Mouse (Mus musculus) CH12.LX (cell line): ENCODE results near the gene Ncaph2. TPM values are rescaled to one million over a fixed set of nuclear protein-coding genes. Genes with fewer than 3 reads are reported as not detected.
A peak's percentile ranks its signal among the peaks of the same experiment; 100 is the strongest.

Experiments
- DNase-seq: peaks from one replicate; pipeline ENCODE4 v3.0.0-alpha.2; 2013; ENCODE audit errors: extremely low read depth
- H3K27ac ChIP-seq: 2 replicates; pipeline ENCODE4 v1.5.1; 2012; ENCODE audit warnings: low read depth, mild to moderate bottlenecking, control low read depth, moderate library complexity; ENCODE audit not compliant: insufficient read depth
- H3K27me3 ChIP-seq: replicated peaks from 2 replicates; pipeline ENCODE3; 2012; ENCODE audit warnings: inconsistent platforms
- H3K36me3 ChIP-seq, 2 experiments: replicated peaks in 1 of 2; 2 replicates each; pipeline versions ENCODE3 to v1.6.1; 2012; ENCODE audit warnings: inconsistent platforms in 1 of 2, low read length in 1 of 2, mild to moderate bottlenecking in 1 of 2, mixed read lengths in 1 of 2, moderate library complexity in 1 of 2; ENCODE audit not compliant: control insufficient read depth in 1 of 2, insufficient read depth in 1 of 2
- H3K4me1 ChIP-seq, 2 experiments: 2 replicates each; pipeline ENCODE4 v1.6.1; 2012; ENCODE audit warnings: inconsistent platforms in 1 of 2, moderate library complexity in 1 of 2; ENCODE audit not compliant: insufficient read depth in 2 of 2, control insufficient read depth in 1 of 2
- H3K4me2 ChIP-seq: 2 replicates; pipeline ENCODE4 v1.6.1; 2012; ENCODE audit warnings: low read depth, mild to moderate bottlenecking, control low read depth; ENCODE audit not compliant: poor library complexity, insufficient read depth, severe bottlenecking
- H3K4me3 ChIP-seq, 3 experiments: fragments of 150-350 bp in 1 of 3; sonication (generic) in 1 of 3; replicated peaks in 1 of 3; 2 replicates each; pipeline versions ENCODE3 to v1.5.1; 2011 to 2012; ENCODE audit warnings: low read depth in 2 of 3, low read length in 2 of 3, mild to moderate bottlenecking in 2 of 3, moderate library complexity in 2 of 3, control low read depth in 1 of 3, improper control_type of control experiment in 1 of 3, inconsistent platforms in 1 of 3, mixed read lengths in 1 of 3; ENCODE audit not compliant: poor library complexity in 1 of 3
- H3K79me2 ChIP-seq: replicated peaks from 2 replicates; pipeline ENCODE4 v1.6.1; 2012; ENCODE audit warnings: mild to moderate bottlenecking, moderate library complexity; ENCODE audit not compliant: control insufficient read depth, poor library complexity, insufficient read depth, severe bottlenecking; ENCODE audit errors: extremely low read depth
- H3K9ac ChIP-seq: 2 replicates; pipeline ENCODE4 v1.6.1; 2012; ENCODE audit warnings: low read depth, mild to moderate bottlenecking, control low read depth, moderate library complexity; ENCODE audit not compliant: insufficient read depth
- H3K9me3 ChIP-seq: replicated peaks from 2 replicates; pipeline ENCODE3; 2012; ENCODE audit warnings: low read length, inconsistent platforms, mixed read lengths
- BHLHE40 ChIP-seq: IDR thresholded peaks from 2 replicates; pipeline ENCODE4 v1.6.1; 2011; ENCODE audit warnings: mild to moderate bottlenecking, low read depth, low read length, improper control_type of control experiment
- CHD1 ChIP-seq: IDR thresholded peaks from 2 replicates; pipeline ENCODE4 v1.6.1; 2012; ENCODE audit warnings: low read depth, low read length, improper control_type of control experiment, inconsistent platforms
- ELF1 ChIP-seq: IDR thresholded peaks from 2 replicates; pipeline ENCODE4 v1.6.1; 2014; ENCODE audit warnings: low read depth, mild to moderate bottlenecking, inconsistent platforms, low read length, improper control_type of control experiment
- EP300 ChIP-seq: IDR thresholded peaks from 2 replicates; pipeline ENCODE4 v1.6.1; 2011; ENCODE audit warnings: low read length, improper control_type of control experiment
- HCFC1 ChIP-seq: IDR thresholded peaks from 2 replicates; pipeline ENCODE4 v1.6.1; 2012; ENCODE audit warnings: low read depth, mild to moderate bottlenecking, inconsistent platforms, low read length, improper control_type of control experiment
- JUN ChIP-seq: IDR thresholded peaks from 2 replicates; pipeline ENCODE4 v1.6.1; 2011; ENCODE audit warnings: low read depth, mild to moderate bottlenecking, low read length, improper control_type of control experiment, moderate library complexity; ENCODE audit not compliant: insufficient read depth
- JUND ChIP-seq: conservative IDR thresholded peaks from 2 replicates; pipeline ENCODE4 v1.6.1; 2011; ENCODE audit warnings: low read depth, low read length, improper control_type of control experiment
- MAX ChIP-seq: IDR thresholded peaks from 2 replicates; pipeline ENCODE4 v1.6.1; 2011; ENCODE audit warnings: low read length, improper control_type of control experiment
- MAZ ChIP-seq: IDR thresholded peaks from 2 replicates; pipeline ENCODE4 v1.6.1; 2012; ENCODE audit warnings: low read depth, mild to moderate bottlenecking, inconsistent platforms, low read length, improper control_type of control experiment, moderate library complexity
- MEF2A ChIP-seq: IDR thresholded peaks from 2 replicates; pipeline ENCODE4 v1.6.1; 2014; ENCODE audit warnings: low read depth, mild to moderate bottlenecking, inconsistent platforms, low read length, improper control_type of control experiment, borderline replicate concordance
- NELFE ChIP-seq: IDR thresholded peaks from 2 replicates; pipeline ENCODE4 v1.6.1; 2011; ENCODE audit warnings: low read depth, low read length, improper control_type of control experiment
- NRF1 ChIP-seq: IDR thresholded peaks from 2 replicates; pipeline ENCODE4 v1.6.1; 2014; ENCODE audit warnings: low read depth, mild to moderate bottlenecking, inconsistent platforms, low read length, improper control_type of control experiment, moderate library complexity
- RAD21 ChIP-seq: IDR thresholded peaks from 2 replicates; pipeline ENCODE4 v1.6.1; 2011; ENCODE audit warnings: low read depth, mild to moderate bottlenecking, low read length, improper control_type of control experiment, moderate library complexity
- RCOR1 ChIP-seq: conservative IDR thresholded peaks from 2 replicates; pipeline ENCODE4 v1.6.1; 2012; ENCODE audit warnings: low read depth, mild to moderate bottlenecking, inconsistent platforms, low read length, improper control_type of control experiment
- SIN3A ChIP-seq: IDR thresholded peaks from 2 replicates; pipeline ENCODE4 v1.6.1; 2012; ENCODE audit warnings: low read length, improper control_type of control experiment, inconsistent platforms
- SMC3 ChIP-seq: IDR thresholded peaks from 2 replicates; pipeline ENCODE4 v1.6.1; 2011; ENCODE audit warnings: low read depth, low read length, improper control_type of control experiment
- TCF12 ChIP-seq: IDR thresholded peaks from 2 replicates; pipeline ENCODE4 v1.6.1; 2014; ENCODE audit warnings: low read depth, mild to moderate bottlenecking, inconsistent platforms, low read length, improper control_type of control experiment
- USF1 ChIP-seq: IDR thresholded peaks from 2 replicates; pipeline ENCODE4 v1.6.1; 2014; ENCODE audit warnings: low read depth, mild to moderate bottlenecking, inconsistent platforms, low read length, improper control_type of control experiment
- USF2 ChIP-seq: conservative IDR thresholded peaks from 2 replicates; pipeline ENCODE4 v1.6.1; 2011; ENCODE audit warnings: low read depth, low read length, improper control_type of control experiment
- ZC3H11A ChIP-seq: IDR thresholded peaks from 2 replicates; pipeline ENCODE4 v1.6.1; 2012; ENCODE audit warnings: low read depth, mild to moderate bottlenecking, inconsistent platforms, low read length, improper control_type of control experiment
- ZKSCAN1 ChIP-seq: IDR thresholded peaks from 2 replicates; pipeline ENCODE4 v1.6.1; 2012; ENCODE audit warnings: low read depth, inconsistent platforms, low read length, improper control_type of control experiment, borderline replicate concordance
- dilution Hi-C: fragments of 300-500 bp; cut with MboI; formaldehyde crosslinking; loops from 2 replicates; pipeline ENCODE4 v1.14.3; 2020; ENCODE audit warnings: low sequenced_read_pairs; ENCODE audit not compliant: extremely low pct_unique_long_range_greater_than_20kb, extremely low pct_ligation_motif_present
- in situ Hi-C: fragments of 300-500 bp; cut with MboI; formaldehyde crosslinking; loops from 3 replicates; pipeline ENCODE4 v1.14.3; 2019; ENCODE audit warnings: low sequenced_read_pairs, low pct_ligation_motif_present, low pct_unique_long_range_greater_than_20kb, mixed read lengths
- polyA plus RNA-seq: library from polyadenylated mRNA; unstranded; fragments of >175 nt; gene quantifications from 2 replicates; pipeline ENCODE4 v1.2.1, GENCODE M21; 2012; ENCODE audit warnings: low read depth; ENCODE audit not compliant: insufficient read length
- total RNA-seq, 2 experiments: library from RNA; depleted of rRNA; stranded (reverse); fragments of 300-350 nt in 1 of 2; fragments of >200 nt in 1 of 2; gene quantifications; 2 replicates each; pipeline ENCODE4 v1.2.3; 2012 to 2014

Ncaph2 gene
- total and polyA plus RNA-seq, 3 experiments = 95.4 to 151 (median 106) TPM

GRCm38 (mm10) chr15:89374340-89374739 lies 18.8 kb downstream of the Ncaph2 start:
- Histone ChIP-seq H3K4me2 (no peak overlapping the region), H3K79me2 (no peaks in the 10 kb centered on the region), H3K9ac (peak overlapping the region; percentile 83; the same call in 1 of the 2 replicates), H3K36me3 (peaks cover 33 to 36% of the 10 kb centered on the region in 2 experiments), H3K9me3 (peaks cover 13% of the 10 kb centered on the region), H3K4me3 (peak overlapping the region; percentile 80 to 96 (median 81)), H3K4me1 (peaks cover 0 to 26% of the 10 kb centered on the region in 2 experiments; a peak in 2 of 4 replicates), H3K27ac (no peak overlapping the region), H3K27me3 (no peaks in the 10 kb centered on the region)
- no peak for TF ChIP-seq ELF1
- TF ChIP-seq ZC3H11A = no peak
- TF ChIP-seq NRF1 = no peak
- no peak for TF ChIP-seq ZKSCAN1
- DNase-seq = no peak
- dilution Hi-C loops (no loop called here), in situ Hi-C loops (loop anchor here (25.0 kb wide), 1 partner anchor 262 kb away; the partner anchor contains the start of gene Tubgcp6)

- peaks cover 13% of the 10 kb centered on the region for H3K9me3 ChIP-seq
- no peak overlapping the region for H3K27ac ChIP-seq
- H3K27me3 ChIP-seq = no peaks in the 10 kb centered on the region
- H3K4me2 ChIP-seq = no peak overlapping the region
- TF ChIP-seq MAX = no peak
- TF ChIP-seq NRF1 = no peak
- TF ChIP-seq BHLHE40 = no peak
- TF ChIP-seq MEF2A = no peak
- no peak for TF ChIP-seq RCOR1
- no peak for TF ChIP-seq RAD21
- no peak for TF ChIP-seq ELF1
- peaks cover 27 to 29% of the 10 kb centered on the region in 2 experiments for H3K36me3 ChIP-seq
- peaks cover 0 to 26% of the 10 kb centered on the region in 2 experiments; a peak in 2 of 4 replicates for H3K4me1 ChIP-seq
- H3K79me2 ChIP-seq = no peaks in the 10 kb centered on the region
- in situ Hi-C loops = loop anchor here (25.0 kb wide), 1 partner anchor 263 kb away; the partner anchor contains the start of gene Tubgcp6
- dilution Hi-C loops = no loop called here
- no peak overlapping the region for H3K9ac ChIP-seq
- no peak for DNase-seq
- H3K4me3 ChIP-seq = no peak overlapping the region
Measured at GRCm38 (mm10) chr15:89374801-89375534, 19.4 kb downstream of the Ncaph2 start.

DNA sequence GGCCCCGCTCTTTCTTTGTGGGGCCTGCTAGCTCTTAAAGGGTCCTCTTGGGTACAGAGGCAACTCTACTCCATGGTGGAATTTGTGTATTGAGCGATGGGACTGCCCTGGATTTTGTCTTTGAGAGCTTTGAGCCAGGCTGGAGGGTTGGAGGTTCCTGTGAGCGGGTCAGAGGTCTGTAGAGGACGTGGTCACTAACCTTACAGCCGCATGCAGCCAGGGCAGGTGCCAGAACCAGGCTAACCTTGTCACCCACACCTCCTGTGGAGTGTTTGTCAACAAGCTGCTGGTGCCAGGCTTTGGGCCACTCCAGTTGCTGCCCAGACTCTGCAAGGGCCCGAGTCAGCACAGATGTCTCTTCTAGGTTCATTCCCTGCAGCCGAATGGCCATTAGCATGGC lies 20.5 kb downstream of the Ncaph2 start:
- H3K27me3 ChIP-seq = no peaks in the 10 kb centered on the region
- peaks cover 0 to 26% of the 10 kb centered on the region in 2 experiments; a peak in 2 of 4 replicates for H3K4me1 ChIP-seq
- no peak for TF ChIP-seq TCF12
- no peak for TF ChIP-seq ELF1
- TF ChIP-seq JUN = no peak
- TF ChIP-seq USF1 = no peak
- TF ChIP-seq MAX = no peak
- no peak for TF ChIP-seq MAZ
- TF ChIP-seq HCFC1 = no peak
- no peak for TF ChIP-seq RAD21
- no peak for TF ChIP-seq EP300
- no peak for TF ChIP-seq BHLHE40
- TF ChIP-seq USF2 = no peak
- no peak for TF ChIP-seq RCOR1
- TF ChIP-seq NELFE = no peak
- no peak for TF ChIP-seq SMC3
- TF ChIP-seq CHD1 = no peak
- TF ChIP-seq SIN3A = no peak
- no peak for TF ChIP-seq JUND
- TF ChIP-seq ZC3H11A = no peak
- in situ Hi-C loops (no loop called here), dilution Hi-C loops (no loop called here)
- DNase-seq = no peak
- no peak overlapping the region for H3K9ac ChIP-seq
- H3K27ac ChIP-seq = no peak overlapping the region
- no peak overlapping the region for H3K4me3 ChIP-seq
- no peaks in the 10 kb centered on the region for H3K79me2 ChIP-seq
- peaks cover 13% of the 10 kb centered on the region for H3K9me3 ChIP-seq
- H3K4me2 ChIP-seq = no peak overlapping the region
- H3K36me3 ChIP-seq = peaks cover 16 to 19% of the 10 kb centered on the region in 2 experiments
